Mouse (Mus musculus) testis, postnatal 14 days (tissue): ENCODE results near the gene Grik4.

Experiments used
- DNase-seq: peaks from one replicate; pipeline ENCODE4 v3.0.0; 2021; ENCODE audit warnings: low spot score

Grik4 gene

DNA sequence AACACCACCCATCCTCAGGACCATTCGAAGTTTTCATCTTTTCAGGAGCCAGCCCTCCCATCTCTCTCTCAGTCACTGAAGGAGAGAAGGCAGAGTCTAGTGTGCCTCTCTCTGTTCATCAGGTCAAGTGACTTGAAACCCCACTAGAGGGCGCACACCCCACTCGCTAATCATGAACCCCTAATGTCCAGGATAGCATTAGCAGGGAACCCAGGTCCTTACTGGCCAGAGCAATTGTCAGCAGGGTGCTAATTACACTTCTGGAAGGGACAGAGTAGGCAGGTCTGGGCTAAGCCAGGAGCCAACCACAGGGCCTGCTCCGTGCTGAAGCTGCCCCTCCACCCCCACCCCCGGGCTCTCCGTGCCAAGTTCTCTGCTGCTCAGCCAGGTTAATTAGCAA is 371.1 kb downstream of the Grik4 start:
- DNase-seq, result peak; percentile 18

DNA sequence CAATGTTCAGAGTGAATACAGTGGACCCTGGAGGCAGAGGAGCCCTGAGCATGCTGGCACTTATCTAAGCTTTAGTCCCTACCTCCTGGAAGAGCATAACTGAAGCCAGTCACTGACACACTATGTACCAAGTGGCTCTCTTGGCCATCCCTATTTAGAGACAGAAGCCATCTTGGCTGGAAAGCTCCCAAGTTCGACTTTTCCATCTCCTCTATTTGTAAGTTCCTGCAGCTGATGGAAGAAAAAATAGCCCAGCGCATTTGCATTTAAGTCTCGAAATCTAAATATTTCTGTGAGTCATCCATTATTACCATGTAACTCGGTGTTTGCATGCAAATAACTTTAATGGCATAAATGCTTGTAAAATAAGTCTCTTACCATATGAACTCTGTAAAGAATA is 378.4 kb downstream of the Grik4 start:
- no peak for DNase-seq

DNA sequence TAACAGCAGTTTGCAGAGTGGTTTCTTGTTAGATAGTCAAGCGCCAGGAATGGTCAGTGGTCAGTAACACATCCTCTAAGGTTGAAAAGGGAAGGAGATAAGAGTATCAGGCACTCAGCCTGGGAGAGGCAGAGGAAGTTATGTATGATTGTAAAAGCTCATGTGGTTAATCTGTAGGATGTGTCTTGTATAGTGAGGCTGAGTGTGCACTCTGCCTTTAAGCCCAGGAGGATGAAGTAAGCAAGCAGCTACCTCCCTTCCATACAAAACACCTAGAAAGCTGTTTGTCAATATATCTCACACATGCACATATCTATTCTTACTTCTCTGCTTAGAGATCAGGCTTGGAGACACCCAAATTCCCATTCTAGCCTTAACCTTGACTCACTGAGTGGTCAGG is 389.1 kb downstream of the Grik4 start:
- DNase-seq, result no peak

- peak; percentile 25 for DNase-seq
Observed at GRCm38 (mm10) chr9:42550116-42550515, 394.2 kb downstream of the Grik4 start.

DNA sequence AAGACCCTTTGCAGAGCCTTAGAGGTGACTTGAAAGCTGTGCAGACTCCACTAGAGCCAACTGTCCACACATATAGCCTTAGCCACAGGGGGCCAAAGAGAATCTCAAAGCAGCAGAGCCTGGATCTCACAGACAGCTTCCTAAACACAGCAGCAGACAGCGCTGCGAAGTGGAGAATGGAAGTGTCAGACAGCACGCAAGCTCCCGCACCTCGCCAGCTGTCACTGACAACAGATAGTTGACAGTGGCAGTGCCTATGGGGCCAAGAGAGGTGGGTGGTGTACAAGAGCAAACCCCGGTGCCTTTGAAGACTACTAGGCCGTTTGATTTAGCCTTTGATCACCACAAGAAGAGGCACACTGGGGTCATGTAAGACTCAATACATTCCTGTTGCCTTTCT is 395.3 kb downstream of the Grik4 start:
- no peak for DNase-seq

DNA sequence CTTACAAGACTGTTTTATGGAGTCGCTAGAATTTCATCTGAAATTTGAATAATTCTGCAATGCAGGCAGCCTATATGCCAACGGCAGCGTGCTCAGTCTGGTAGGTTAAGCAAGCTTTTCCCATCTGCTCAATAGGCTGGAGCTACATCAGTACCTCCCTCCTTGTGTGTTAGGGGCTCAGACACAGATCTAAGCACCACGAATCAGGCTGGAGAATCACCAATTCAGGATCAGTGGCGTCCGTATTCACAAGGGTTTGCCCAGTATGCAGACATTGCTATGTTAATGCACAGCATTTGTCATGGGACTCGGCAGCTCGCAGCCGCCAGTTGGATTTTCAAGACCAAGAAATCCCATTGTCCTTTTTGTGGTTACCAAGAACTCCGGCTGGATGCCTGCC is 399.8 kb downstream of the Grik4 start:
- DNase-seq, result no peak

DNA sequence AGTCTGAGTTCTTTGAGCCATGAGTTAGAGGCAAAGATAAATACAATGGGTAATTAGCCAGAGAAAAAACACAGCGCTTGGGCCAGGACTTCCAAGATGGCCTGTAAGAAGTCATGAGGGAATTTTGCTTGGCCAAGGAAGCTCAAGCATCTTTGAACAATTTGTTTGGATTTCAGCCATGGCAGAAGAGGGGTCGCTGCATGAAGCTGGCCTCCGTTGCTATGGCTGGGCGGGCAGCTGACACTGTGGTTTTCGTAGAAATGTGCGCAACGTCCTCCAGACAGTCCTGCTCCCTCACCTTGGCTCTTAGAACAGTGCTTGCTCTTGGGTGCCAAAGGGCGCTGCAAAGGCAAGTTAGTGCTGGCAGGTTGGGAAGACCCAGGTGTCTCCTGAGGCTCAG is 410.8 kb downstream of the Grik4 start:
- DNase-seq, result no peak

- DNase-seq, result no peak
Observed at GRCm38 (mm10) chr9:42533041-42533440, 411.3 kb downstream of the Grik4 start.

- DNase-seq, result no peak
Observed at GRCm38 (mm10) chr9:42531951-42532350, 412.3 kb downstream of the Grik4 start.

DNA sequence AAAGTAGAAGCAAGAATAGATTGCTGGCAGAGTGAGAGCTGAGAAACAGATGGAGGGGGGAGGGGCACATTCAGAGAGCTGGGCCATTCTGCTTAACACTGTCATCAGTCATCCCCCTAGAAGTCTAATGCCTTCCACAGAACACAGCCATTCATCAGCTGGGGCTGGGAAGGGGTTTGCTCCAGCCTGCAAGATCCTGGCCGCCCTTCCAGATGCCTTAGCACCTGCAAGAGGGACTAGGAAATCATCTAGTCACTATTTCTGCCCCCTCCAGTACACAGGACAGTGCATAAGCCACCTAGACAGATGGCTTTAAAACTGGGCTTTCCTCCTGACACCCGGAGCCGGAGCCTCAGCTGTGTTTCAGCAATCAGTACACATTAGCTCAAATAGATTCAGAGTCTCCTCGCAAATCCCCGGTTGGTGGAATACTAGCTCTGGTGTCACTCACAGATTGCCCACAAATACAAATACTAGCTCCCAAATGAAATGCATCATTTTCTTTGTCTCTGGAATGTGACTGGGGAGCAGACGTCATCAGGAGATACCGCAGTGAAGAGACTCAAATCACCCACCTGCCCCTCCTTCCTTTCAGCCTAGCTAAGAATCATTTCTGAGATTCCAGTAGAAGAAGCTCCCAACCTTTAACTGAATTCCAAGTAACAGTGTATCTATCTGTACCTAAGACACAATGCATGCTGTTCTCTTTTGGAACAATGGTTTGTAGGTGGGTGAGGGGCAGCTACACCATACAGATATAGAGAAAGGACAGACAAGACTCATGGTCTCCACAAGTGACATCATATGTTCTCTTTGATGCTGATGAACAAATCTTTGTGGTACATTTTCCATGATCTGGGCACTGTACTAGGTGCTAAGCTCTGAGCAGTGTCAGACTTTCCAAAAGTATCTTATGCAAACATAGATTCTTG is 413.8 kb downstream of the Grik4 start:
- no peak for DNase-seq

GRCm38 (mm10) chr9:42520587-42521084 is 423.7 kb downstream of the Grik4 start:
- peak; percentile 25 for DNase-seq

DNA sequence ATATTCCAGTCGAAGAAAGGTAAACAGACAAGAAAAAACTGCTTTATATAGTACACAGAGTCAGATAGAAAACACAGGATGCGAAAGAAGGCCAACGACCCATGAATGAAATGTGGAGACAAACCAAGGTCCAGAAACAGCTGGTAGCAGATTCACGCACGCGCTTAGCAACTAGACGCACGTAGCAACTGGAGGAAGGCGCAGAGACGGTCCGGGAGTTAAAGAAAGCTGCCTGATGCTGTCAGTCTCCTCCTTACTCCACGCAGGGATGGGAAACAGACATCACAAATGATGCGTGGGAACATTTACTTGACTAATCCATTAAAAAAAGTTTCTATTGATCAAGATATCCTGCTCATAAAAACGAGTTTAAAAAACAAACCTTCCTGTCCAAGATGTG is 426.1 kb downstream of the Grik4 start:
- DNase-seq, result no peak

DNA sequence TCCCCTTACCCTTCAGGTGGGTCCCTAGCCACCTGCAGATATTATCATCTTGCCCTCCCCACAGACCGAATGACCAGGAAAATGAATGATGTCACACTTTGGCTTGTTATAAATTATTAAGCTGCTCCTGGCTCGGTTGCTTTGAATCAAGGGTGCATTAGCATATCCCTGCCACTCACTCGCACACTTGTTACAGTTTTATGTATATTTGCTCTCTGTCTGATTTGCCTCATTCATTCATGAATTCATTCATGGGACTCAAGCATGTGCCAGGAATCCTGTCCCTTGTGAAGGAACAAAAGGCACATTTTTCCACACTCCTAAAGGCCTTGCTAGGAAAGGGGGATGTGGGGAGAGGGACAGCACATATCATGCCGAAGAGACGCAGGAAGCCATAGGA is 431.1 kb downstream of the Grik4 start:
- no peak for DNase-seq

GRCm38 (mm10) chr9:42512312-42512711 is 432.0 kb downstream of the Grik4 start:
- DNase-seq, result no peak

- DNase-seq, result no peak
Observed at GRCm38 (mm10) chr9:42508235-42508634, 436.1 kb downstream of the Grik4 start.

DNA sequence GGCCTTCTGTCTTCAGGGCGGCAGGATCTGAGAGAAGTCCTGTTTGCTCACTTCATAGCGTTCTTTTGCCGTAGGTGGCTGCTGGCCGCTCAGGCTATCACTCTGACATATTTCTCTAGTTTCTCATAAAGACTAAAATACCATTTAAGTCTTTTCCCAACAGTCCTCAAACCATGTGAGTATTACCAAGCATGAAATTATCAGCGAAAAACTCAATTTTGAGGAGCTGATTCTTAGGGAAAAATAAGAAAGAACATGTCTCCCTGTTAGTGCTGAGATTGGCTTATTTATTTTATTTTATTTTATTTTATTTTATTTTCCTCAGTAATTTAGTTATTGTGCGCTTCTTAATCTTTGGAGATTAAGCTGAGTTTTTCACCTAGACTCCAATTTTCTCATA is 436.6 kb downstream of the Grik4 start, which contains the start of gene Tbcel:
Gene Tbcel, minus strand, starts transcription at position 101 of the 400 bp plus-strand sequence.
- DNase-seq, result no peak

DNA sequence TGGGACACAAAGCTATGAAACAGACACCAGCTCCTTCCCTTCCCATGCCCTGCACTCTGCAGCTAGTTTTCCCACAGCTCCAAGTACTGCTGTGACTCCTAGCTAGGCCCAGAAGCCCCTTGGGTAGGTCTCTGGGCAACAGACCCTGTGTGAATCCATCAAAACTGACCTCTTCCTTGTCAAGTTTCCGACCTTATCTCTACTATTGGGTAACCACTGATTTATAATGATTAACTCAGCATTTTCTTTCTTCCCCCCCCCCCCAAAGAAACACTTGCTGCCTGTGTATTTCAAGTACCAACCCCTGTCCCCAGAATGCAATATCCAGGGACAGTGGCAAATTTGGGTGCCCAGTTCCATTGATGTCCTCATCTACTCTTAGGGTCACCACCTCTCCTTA is 437.3 kb downstream of the Grik4 start:
- DNase-seq, result no peak

GRCm38 (mm10) chr9:42504971-42505510 is 439.3 kb downstream of the Grik4 start:
- no peak for DNase-seq

- no peak for DNase-seq
Observed at GRCm38 (mm10) chr9:42504559-42504958, 439.7 kb downstream of the Grik4 start.

DNA sequence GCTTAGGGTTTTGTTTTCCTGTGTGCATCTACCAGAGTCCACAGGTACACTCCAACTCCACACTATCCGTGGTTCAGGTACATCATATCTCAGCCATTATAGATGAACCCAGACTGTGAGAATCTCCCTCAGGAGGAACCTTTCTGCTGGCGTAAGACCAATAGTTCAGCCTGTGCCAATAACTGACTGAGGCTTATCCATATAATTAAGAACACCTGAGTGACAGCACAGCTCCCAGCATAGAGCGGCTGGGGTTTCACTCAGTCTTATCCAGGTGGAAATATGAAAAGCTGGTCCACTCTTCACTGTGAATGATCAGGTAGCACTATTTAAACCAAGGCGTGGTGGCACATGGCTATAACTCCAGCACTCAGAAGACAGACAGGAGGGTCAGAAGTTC is 440.6 kb downstream of the Grik4 start:
- no peak for DNase-seq

DNA sequence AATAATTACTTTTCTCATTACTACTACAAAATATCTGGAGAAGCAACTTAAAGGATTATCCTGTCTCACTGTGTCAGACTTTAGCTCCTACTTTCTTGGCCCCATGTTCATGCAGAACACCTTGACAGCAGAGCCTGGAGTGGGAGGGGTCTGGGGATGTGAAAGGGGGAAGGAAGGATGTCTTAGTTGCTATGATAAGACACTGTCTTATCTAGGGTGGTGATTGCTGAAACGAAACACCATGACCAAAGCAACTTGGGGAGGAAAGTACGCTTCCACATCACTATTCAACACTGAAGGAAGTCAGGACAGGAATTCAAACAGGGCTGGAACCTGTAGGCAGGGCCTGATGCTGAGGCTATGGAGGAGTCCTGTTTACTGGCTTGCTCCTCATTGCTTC is 448.0 kb downstream of the Grik4 start:
- no peak for DNase-seq

GRCm38 (mm10) chr9:42491780-42492179 is 452.5 kb downstream of the Grik4 start:
- DNase-seq, result no peak

DNA sequence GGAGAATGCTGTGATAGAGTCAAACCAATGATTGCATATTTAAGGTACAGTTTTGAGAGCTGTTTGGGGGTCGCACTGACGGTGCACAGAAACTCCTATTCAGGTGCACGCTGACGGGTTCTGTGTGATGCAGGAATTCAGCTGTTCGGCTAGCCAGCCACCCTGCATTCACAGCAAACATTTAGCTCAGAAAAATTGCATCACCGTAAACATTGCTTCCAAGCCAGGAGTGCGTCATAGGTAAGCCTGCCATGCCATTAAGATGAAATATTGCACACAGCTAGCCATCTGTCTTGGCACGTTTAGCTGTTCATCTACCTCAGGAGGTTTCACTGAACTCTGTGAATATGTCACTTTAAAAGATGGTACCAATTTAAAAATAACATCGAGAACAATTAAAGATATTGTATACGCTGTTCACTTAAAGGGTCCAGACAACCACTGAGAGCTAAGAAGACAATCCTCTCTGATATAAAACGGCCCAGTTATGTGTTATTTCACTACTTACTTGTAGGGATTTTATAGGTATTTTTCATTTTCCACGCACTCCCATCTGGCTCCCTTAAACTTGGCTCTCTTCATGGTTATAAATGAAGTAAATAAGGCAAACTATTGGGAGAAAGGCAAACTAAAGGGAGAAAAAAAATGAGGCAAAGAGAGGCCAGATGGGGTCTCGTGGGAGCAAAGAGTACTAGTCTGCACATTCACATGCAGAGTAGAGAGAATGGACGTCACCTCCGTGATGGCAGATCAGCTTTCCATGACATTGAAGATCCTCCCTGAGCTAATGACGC is 453.5 kb downstream of the Grik4 start:
- DNase-seq, result no peak
